Mouse (Mus musculus): ENCODE results near the gene Cpa5.

Cpa5 gene

GRCm38 (mm10) chr6:30610710-30611109 lies at the start of gene Cpa5:
TSS of gene Cpa5 (plus strand) at chr6:30611010.
- no peak for DNase-seq

- no peak for DNase-seq
Observed at GRCm38 (mm10) chr6:30562132-30562531, 48.7 kb upstream of the Cpa5 start.

- no peak for DNase-seq
Observed at GRCm38 (mm10) chr6:30563575-30563974, 47.2 kb upstream of the Cpa5 start.

GRCm38 (mm10) chr6:30564051-30564450 lies 46.8 kb upstream of the Cpa5 start:
- DNase-seq = no peak

- no peak for DNase-seq
Observed at GRCm38 (mm10) chr6:30568069-30568468, 42.7 kb upstream of the Cpa5 start, which contains the start of gene Cpa4. TSS of gene Cpa4 (plus strand) at chr6:30568369.

- no peak for DNase-seq
Observed at GRCm38 (mm10) chr6:30569331-30569730, 41.5 kb upstream of the Cpa5 start.

- DNase-seq = no peak
Observed at GRCm38 (mm10) chr6:30570012-30570411, 40.8 kb upstream of the Cpa5 start.

GRCm38 (mm10) chr6:30572456-30573311 lies 38.1 kb upstream of the Cpa5 start:
- no peak for DNase-seq

GRCm38 (mm10) chr6:30573380-30573779 lies 37.4 kb upstream of the Cpa5 start:
- no peak for DNase-seq

GRCm38 (mm10) chr6:30574945-30575344 lies 35.9 kb upstream of the Cpa5 start:
- DNase-seq = no peak

GRCm38 (mm10) chr6:30576477-30577203 lies 34.2 kb upstream of the Cpa5 start:
- peak; percentile 9 to 29 for DNase-seq

GRCm38 (mm10) chr6:30579961-30580840 lies 30.6 kb upstream of the Cpa5 start:
- DNase-seq = no peak

- no peak for DNase-seq
Observed at GRCm38 (mm10) chr6:30580841-30581176, 30.0 kb upstream of the Cpa5 start.

GRCm38 (mm10) chr6:30586886-30587442 lies 23.8 kb upstream of the Cpa5 start:
- no peak for DNase-seq

- DNase-seq = no peak
Observed at GRCm38 (mm10) chr6:30589819-30590218, 21.0 kb upstream of the Cpa5 start.

- DNase-seq = no peak
Observed at GRCm38 (mm10) chr6:30591851-30592404, 18.9 kb upstream of the Cpa5 start.

- no peak for DNase-seq
Observed at GRCm38 (mm10) chr6:30592417-30592974, 18.3 kb upstream of the Cpa5 start.

- DNase-seq = no peak
Observed at GRCm38 (mm10) chr6:30594364-30594763, 16.4 kb upstream of the Cpa5 start.

- no peak for DNase-seq
Observed at GRCm38 (mm10) chr6:30596230-30596898, 14.4 kb upstream of the Cpa5 start.

- DNase-seq = peak; percentile 5 to 33
Observed at GRCm38 (mm10) chr6:30600033-30600432, 10.8 kb upstream of the Cpa5 start.

GRCm38 (mm10) chr6:30600995-30601394 lies 9.8 kb upstream of the Cpa5 start:
- no peak for DNase-seq

All from kidney, postnatal 36 days (tissue).